Comparison of ENCODE assay signal across 8 mouse cellular contexts in the genomic region with DNA sequence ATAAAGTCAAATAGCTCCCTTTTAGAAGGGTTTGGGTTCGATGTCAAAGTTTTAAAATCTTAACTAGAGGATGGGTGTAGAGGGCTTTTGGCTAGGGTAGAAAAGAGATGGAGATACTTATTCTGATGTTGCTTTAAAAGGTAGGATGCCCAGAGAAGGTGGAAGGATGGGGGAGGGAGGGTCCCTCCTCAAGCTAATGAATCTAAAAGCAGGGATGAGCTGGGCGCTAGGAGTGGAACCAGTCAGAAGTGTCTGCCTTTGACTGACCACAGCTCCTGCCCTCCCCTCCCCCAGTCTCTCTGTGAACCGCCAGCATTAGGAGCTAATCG.
DNase-seq lines count a peak whose midpoint lies in the region; ATAC-seq and TF ChIP-seq lines count a peak whose summit lies in the region.
"Had no signal": no experiment of that assay in that cellular context is flagged by ENCODE, and none has a peak within 500 bp of the region (broad histone marks: within the 10 kb centered on the region; RNA-seq: fewer than 3 reads in every experiment).

No protein-coding gene starts in this region.

- H3K4me1 ChIP-seq in lung, postnatal 0 days (ENCODE audit: insufficient read depth, low read depth, low read length) = peaks cover 4% of the 10 kb centered on the region; the same call in 1 of the 2 replicates
- H3K4me1 ChIP-seq in forebrain, embryonic 14.5 days (ENCODE audit: control insufficient read depth, insufficient read depth, low read length) = peaks cover 45% of the 10 kb centered on the region
- peaks cover 53% of the 10 kb centered on the region for H3K4me1 ChIP-seq in limb, embryonic 13.5 days
- peaks cover 18% of the 10 kb centered on the region for H3K4me1 ChIP-seq in stomach, embryonic 15.5 days

- no peak for TF ChIP-seq EP300 in lung, postnatal 0 days (IDR thresholded peaks at IDR 0.05)

- TF ChIP-seq CTCF in lung, postnatal 0 days (IDR thresholded peaks at IDR 0.05) = no peak

- WGBS in lung, postnatal 0 days = 25% methylated on average over 4 of the region's 4 CpGs
- WGBS in forebrain, embryonic 14.5 days = 9% methylated on average over 4 of the region's 4 CpGs
- WGBS in limb, embryonic 13.5 days = 15% methylated on average over 4 of the region's 4 CpGs
- 17% methylated on average over 4 of the region's 4 CpGs for WGBS in stomach, embryonic 15.5 days

- ATAC-seq in lung, postnatal 0 days = no peak
- no peak for ATAC-seq in forebrain, embryonic 14.5 days
- no peak for ATAC-seq in limb, embryonic 13.5 days (ENCODE audit: low FRiP score, low read depth)
- no peak for ATAC-seq in stomach, embryonic 15.5 days (ENCODE audit: insufficient read depth, low FRiP score, low read depth)
- ATAC-seq in cerebellum, adult (ENCODE audit: insufficient number of reproducible peaks, low FRiP score, low TSS enrichment) = no peak

- DNase-seq in lung, postnatal 0 days (ENCODE audit: low spot score) = no peak
- no peak for DNase-seq in lung, postnatal 25 days (ENCODE audit: low spot score)
- DNase-seq in forebrain, embryonic 14.5 days (ENCODE audit: low spot score) = no peak
- no peak for DNase-seq in embryo, embryonic 9.5 days (ENCODE audit: extremely low spot score)
- DNase-seq: left cerebral cortex, postnatal 4 days had no signal

- no peak overlapping the region for H3K9ac ChIP-seq in lung, postnatal 0 days (replicated peaks; ENCODE audit: low read depth)
- no peak overlapping the region for H3K9ac ChIP-seq in forebrain, embryonic 14.5 days (ENCODE audit: low read length)
- H3K9ac ChIP-seq in limb, embryonic 13.5 days = peak overlapping the region; percentile 31
- H3K9ac ChIP-seq in stomach, embryonic 15.5 days = no peak overlapping the region

- H3K36me3 ChIP-seq in lung, postnatal 0 days (ENCODE audit: insufficient read depth, low read length) = no peaks in the 10 kb centered on the region
- H3K36me3 ChIP-seq in forebrain, embryonic 14.5 days (ENCODE audit: control insufficient read depth, insufficient read depth, low read length) = no peaks in the 10 kb centered on the region
- no peaks in the 10 kb centered on the region for H3K36me3 ChIP-seq in limb, embryonic 13.5 days
- H3K36me3 ChIP-seq in stomach, embryonic 15.5 days = no peaks in the 10 kb centered on the region

- 0 out of 2 replicates have a peak overlapping the region, but pooled peaks have one; percentile 11 for H3K4me3 ChIP-seq in lung, postnatal 0 days (ENCODE audit: low read depth, low read length)
- no peak overlapping the region for H3K4me3 ChIP-seq in forebrain, embryonic 14.5 days (ENCODE audit: low read depth, low read length)
- H3K4me3 ChIP-seq in limb, embryonic 13.5 days = peak overlapping the region; percentile 23
- H3K4me3 ChIP-seq in stomach, embryonic 15.5 days (replicated peaks) = peak overlapping the region; percentile 25

- no peaks in the 10 kb centered on the region for H3K9me3 ChIP-seq in lung, postnatal 0 days (ENCODE audit: low read length)
- no peaks in the 10 kb centered on the region for H3K9me3 ChIP-seq in forebrain, embryonic 14.5 days (replicated peaks; ENCODE audit: control insufficient read depth, low read length)
- no peaks in the 10 kb centered on the region for H3K9me3 ChIP-seq in limb, embryonic 13.5 days
- H3K9me3 ChIP-seq in stomach, embryonic 15.5 days = no peaks in the 10 kb centered on the region

- peaks cover 3% of the 10 kb centered on the region for H3K27me3 ChIP-seq in lung, postnatal 0 days (replicated peaks; ENCODE audit: insufficient read depth, low read length)
- H3K27me3 ChIP-seq in forebrain, embryonic 14.5 days (replicated peaks; ENCODE audit: control insufficient read depth, insufficient read depth, low read length) = peaks cover 24% of the 10 kb centered on the region
- H3K27me3 ChIP-seq in limb, embryonic 13.5 days = peaks cover 35% of the 10 kb centered on the region
- peaks cover 30% of the 10 kb centered on the region for H3K27me3 ChIP-seq in stomach, embryonic 15.5 days (replicated peaks)

- H3K27ac ChIP-seq in lung, postnatal 0 days (ENCODE audit: low read length) = no peak overlapping the region
- no peak overlapping the region for H3K27ac ChIP-seq in forebrain, embryonic 14.5 days (ENCODE audit: low read depth, low read length)
- no peak overlapping the region for H3K27ac ChIP-seq in limb, embryonic 13.5 days
- no peak overlapping the region for H3K27ac ChIP-seq in stomach, embryonic 15.5 days

- peak overlapping the region; percentile 52 for H3K4me2 ChIP-seq in lung, postnatal 0 days (replicated peaks; ENCODE audit: low read depth, low read length)
- peak overlapping the region; percentile 35 for H3K4me2 ChIP-seq in forebrain, embryonic 14.5 days (ENCODE audit: low read length)
- peak overlapping the region; percentile 60 for H3K4me2 ChIP-seq in limb, embryonic 13.5 days (replicated peaks)
- H3K4me2 ChIP-seq in stomach, embryonic 15.5 days = peak overlapping the region; percentile 53
